Comparison of ENCODE assay signal across 14 mouse cellular contexts in genomic region chr6:28430795-28431537, GRCm38 (mm10). TPM values are rescaled to one million over a fixed set of nuclear protein-coding genes. Genes with fewer than 3 reads are reported as not detected.
A peak's percentile ranks its signal among the peaks of the same experiment; 100 is the strongest.
DNase-seq lines count a peak whose midpoint lies in the region; ATAC-seq and TF ChIP-seq lines count a peak whose summit lies in the region.
"Had no signal": no experiment of that assay in that cellular context is flagged by ENCODE, and none has a peak within 500 bp of the region (broad histone marks: within the 10 kb centered on the region; RNA-seq: fewer than 3 reads in every experiment).

No protein-coding gene starts in this region.

- no peak overlapping the region for H3K27ac ChIP-seq in CH12.LX (ENCODE audit: insufficient read depth, low read depth)
- no peak overlapping the region for H3K27ac ChIP-seq in ES-E14 (ENCODE audit: insufficient read depth, low read depth, low read length, poor library complexity, severe bottlenecking)
- peak overlapping the region; percentile 45 for H3K27ac ChIP-seq in liver, embryonic 12.5 days
- no peak overlapping the region for H3K27ac ChIP-seq in hindbrain, postnatal 0 days
- H3K27ac ChIP-seq: heart, adult 2 months had no signal

- H3K4me2 ChIP-seq in CH12.LX (ENCODE audit: insufficient read depth, low read depth, poor library complexity, severe bottlenecking) = peak overlapping the region; percentile 35; the same call in 1 of the 2 replicates
- peak overlapping the region; percentile 54 for H3K4me2 ChIP-seq in liver, embryonic 12.5 days
- no peak overlapping the region for H3K4me2 ChIP-seq in hindbrain, postnatal 0 days (ENCODE audit: low read depth, low read length)

- TF ChIP-seq RAD21 in CH12.LX (IDR thresholded peaks at IDR 0.05; ENCODE audit: low read depth, low read length) = no peak

- H3K9me3 ChIP-seq in CH12.LX (replicated peaks; ENCODE audit: low read length) (no peaks in the 10 kb centered on the region), ES-E14 (ENCODE audit: control insufficient read depth, insufficient read depth, low read depth, low read length) (no peaks in the 10 kb centered on the region)
- no peaks in the 10 kb centered on the region for H3K9me3 ChIP-seq in liver, embryonic 12.5 days (replicated peaks)
- H3K9me3 ChIP-seq in hindbrain, postnatal 0 days (ENCODE audit: low read length) = no peaks in the 10 kb centered on the region

- peak; percentile 23; the same call in 1 of the 2 replicates for TF ChIP-seq EP300 in CH12.LX (IDR thresholded peaks at IDR 0.05; ENCODE audit: low read length)

- no peaks in the 10 kb centered on the region for H3K27me3 ChIP-seq in CH12.LX (replicated peaks)
- no peaks in the 10 kb centered on the region for H3K27me3 ChIP-seq in liver, embryonic 12.5 days (replicated peaks)
- no peaks in the 10 kb centered on the region for H3K27me3 ChIP-seq in hindbrain, postnatal 0 days (ENCODE audit: insufficient read depth, low read length)

- H3K9ac ChIP-seq in CH12.LX (ENCODE audit: insufficient read depth, low read depth) (no peak overlapping the region), ES-E14 (ENCODE audit: insufficient read depth, low read depth, low read length, poor library complexity, severe bottlenecking) (no peak overlapping the region)
- H3K9ac ChIP-seq in liver, embryonic 12.5 days = peak overlapping the region; percentile 7; the same call in 1 of the 2 replicates
- no peak overlapping the region for H3K9ac ChIP-seq in hindbrain, postnatal 0 days (replicated peaks; ENCODE audit: low read length)

- TF ChIP-seq POLR2A in CH12.LX (IDR thresholded peaks at IDR 0.05; ENCODE audit: low read depth, low read length) = no peak

- H3K4me1 ChIP-seq in CH12.LX (ENCODE audit: control insufficient read depth in 1 of 2, insufficient read depth in 2 of 2) = peaks cover 0 to 7% of the 10 kb centered on the region in 2 experiments; a peak in 2 of 4 replicates
- no peaks in the 10 kb centered on the region for H3K4me1 ChIP-seq in ES-E14 (ENCODE audit: control insufficient read depth in 2 of 2, insufficient read depth in 2 of 2, low read length in 2 of 2, poor library complexity in 1 of 2)
- H3K4me1 ChIP-seq in liver, embryonic 12.5 days = peaks cover 31% of the 10 kb centered on the region
- H3K4me1 ChIP-seq in hindbrain, postnatal 0 days (ENCODE audit: insufficient read depth, low read length) = no peaks in the 10 kb centered on the region

- DNase-seq in CH12.LX (ENCODE audit: extremely low read depth) (no peak), ES-E14 (ENCODE audit: low read depth, low spot score) (no peak)
- peak; percentile 50 for DNase-seq in lung, postnatal 14 days
- DNase-seq in hindbrain, postnatal 0 days (ENCODE audit: low spot score) = no peak
- DNase-seq in ovary, postnatal 36 days (ENCODE audit: low spot score) = no peak
- DNase-seq: heart, adult 2 months; kidney, adult 8-10 months had no signal

- in situ Hi-C loops in CH12.LX (cut with MboI; ENCODE audit: low pct_ligation_motif_present, low pct_unique_long_range_greater_than_20kb, low sequenced_read_pairs) = no loop called here
- in situ Hi-C loops in ES-E14 (cut with MboI; ENCODE audit: low sequenced_read_pairs in 2 of 2, unreplicated experiment in 2 of 2) = no loop called here

- H3K4me3 ChIP-seq in CH12.LX (replicated peaks in 1 of 3; ENCODE audit: low read depth in 2 of 3, low read length in 2 of 3, poor library complexity in 1 of 3) (no peak overlapping the region), ES-E14 (ENCODE audit: insufficient read depth in 1 of 2, low read depth in 1 of 2, low read length in 2 of 2, poor library complexity in 1 of 2, severe bottlenecking in 1 of 2) (no peak overlapping the region)
- peak overlapping the region; percentile 23 for H3K4me3 ChIP-seq in liver, embryonic 12.5 days
- H3K4me3 ChIP-seq in hindbrain, postnatal 0 days (ENCODE audit: low read length) = no peak overlapping the region
- H3K4me3 ChIP-seq: heart, adult 2 months had no signal

- peak; percentile 81 for ATAC-seq in liver, embryonic 12.5 days
- no peak for ATAC-seq in hindbrain, postnatal 0 days
- no peak for ATAC-seq in inflammation-experienced regulatory T-cells, adult 6 months

- dilution Hi-C loops in CH12.LX (cut with MboI; ENCODE audit: extremely low pct_ligation_motif_present, extremely low pct_unique_long_range_greater_than_20kb, low sequenced_read_pairs) = no loop called here

- TF ChIP-seq CTCF in CH12.LX (conservative IDR thresholded peaks at IDR 0.05 in 1 of 2, IDR thresholded peaks at IDR 0.05 in 1 of 2; ENCODE audit: low read depth in 2 of 2, low read length in 2 of 2) = no peak
- no peak for TF ChIP-seq CTCF in hindbrain, postnatal 0 days (IDR thresholded peaks at IDR 0.05; ENCODE audit: low read depth)

- H3K79me2 ChIP-seq in CH12.LX (replicated peaks; ENCODE audit: control insufficient read depth, extremely low read depth, insufficient read depth, poor library complexity, severe bottlenecking) = no peaks in the 10 kb centered on the region

- peaks cover 8 to 23% of the 10 kb centered on the region in 2 experiments for H3K36me3 ChIP-seq in CH12.LX (replicated peaks in 1 of 2; ENCODE audit: control insufficient read depth in 1 of 2, insufficient read depth in 1 of 2, low read length in 1 of 2)
- peaks cover 2% of the 10 kb centered on the region; the same call in 1 of the 2 replicates for H3K36me3 ChIP-seq in ES-E14 (ENCODE audit: control insufficient read depth, insufficient read depth, low read length, poor library complexity, severe bottlenecking)
- H3K36me3 ChIP-seq in liver, embryonic 12.5 days = peaks cover 20% of the 10 kb centered on the region
- H3K36me3 ChIP-seq in hindbrain, postnatal 0 days (ENCODE audit: insufficient read depth, low read length) = peaks cover 10% of the 10 kb centered on the region

- 53% methylated on average over 10 of the region's 10 CpGs for WGBS in liver, embryonic 12.5 days (ENCODE audit: insufficient replicate concordance)
- 83% methylated on average over 10 of the region's 10 CpGs for WGBS in hindbrain, postnatal 0 days

TF ChIP-seq in CH12.LX, 34 proteins besides CTCF, POLR2A, EP300 and RAD21:
- TF ChIP-seq MAFK (IDR thresholded peaks at IDR 0.05; ENCODE audit: insufficient replicate concordance, low read length) = peak; percentile 81
- no peak for TF ChIP-seq ZC3H11A (IDR thresholded peaks at IDR 0.05; ENCODE audit: low read depth, low read length)
- TF ChIP-seq IRF4 (IDR thresholded peaks at IDR 0.05; ENCODE audit: low read depth, low read length) = 0 out of 2 replicates have a peak, but pooled peaks have one; percentile 12

TF ChIP-seq in ES-E14, 5 proteins besides CTCF, POLR2A, EP300 and RAD21 (continues in another document):
- TF ChIP-seq MAFK (IDR thresholded peaks at IDR 0.05; ENCODE audit: insufficient read depth, low read depth, low read length) = peak; percentile 66; the same call in 1 of the 2 replicates
- no peak for TF ChIP-seq ZNF384 (IDR thresholded peaks at IDR 0.05; ENCODE audit: low read depth, low read length)
- no peak for TF ChIP-seq CHD2 (IDR thresholded peaks at IDR 0.05; ENCODE audit: low read depth, low read length)

RNA-seq across cellular contexts. Expression of gene Gcc1, which starts 2.8 kb away (rescaled TPM):
- total RNA-seq in CH12.LX (2012; rRNA removed) (7.4 and 7.8 TPM in 2 replicates), CH12.LX (2014; rRNA removed) (3.0 and 4.4 TPM in 2 replicates), ES-E14 (2012; rRNA removed) (7.9 and 8.7 TPM in 2 replicates)
- 7.2 and 10.8 TPM in 2 replicates for polyA plus RNA-seq in CH12.LX (2012; ENCODE audit: insufficient read length, low read depth)
- polyA plus RNA-seq in liver, embryonic 12.5 days (2016; fragmentation: Nextera tagmentation; extraction: Ambion mirVana) = 5.5 and 6.7 TPM in 2 replicates
- total RNA-seq in hindbrain, postnatal 0 days (2014; rRNA removed) = 15.7 and 20.2 TPM in 2 replicates
- polyA plus RNA-seq in hindbrain, postnatal 0 days (2015; fragmentation: Nextera tagmentation; extraction: Ambion mirVana) = 7.7 and 8.7 TPM in 2 replicates
- 1 to 10 TPM; 5.9 to 8.0 (median 7.9) TPM for polyA plus RNA-seq in inflammation-experienced regulatory T-cells, adult 6 months (2017; shearing (Covaris generic))

RNA-seq across cellular contexts. Expression of gene Fscn3, which starts 3.4 kb away (rescaled TPM):
- total RNA-seq in CH12.LX (2012; rRNA removed) (not detected in 2 replicates), CH12.LX (2014; rRNA removed) (not detected in 2 replicates), ES-E14 (2012; rRNA removed) (0.11 TPM in 1 of 2 replicates, not detected in the other)
- not detected in 2 replicates for polyA plus RNA-seq in CH12.LX (2012; ENCODE audit: insufficient read length, low read depth)
- polyA plus RNA-seq in liver, embryonic 12.5 days (2016; fragmentation: Nextera tagmentation; extraction: Ambion mirVana) = 0.38 and 0.41 TPM in 2 replicates
- total RNA-seq in hindbrain, postnatal 0 days (2014; rRNA removed) = not detected in 2 replicates
- not detected in 2 replicates for polyA plus RNA-seq in hindbrain, postnatal 0 days (2015; fragmentation: Nextera tagmentation; extraction: Ambion mirVana)
- under 1 TPM in 1 of 3 experiments, not detected in 2; 0.25 TPM for polyA plus RNA-seq in inflammation-experienced regulatory T-cells, adult 6 months (2017; shearing (Covaris generic))
- total RNA-seq: heart, adult 2 months; hematopoietic stem cell, adult 5-6 weeks; layer of hippocampus, adult 8-10 months; left cerebral cortex, postnatal 14 days had no signal
- polyA plus RNA-seq: heart, adult 2 months; spleen, adult 2 months had no signal

RNA-seq across cellular contexts. Expression of gene Arf5, which starts 7.6 kb away (rescaled TPM):
- total RNA-seq in CH12.LX (2012; rRNA removed) = 59.6 and 67.3 TPM in 2 replicates
- 77.5 and 99.7 TPM in 2 replicates for total RNA-seq in CH12.LX (2014; rRNA removed)
- 101 and 104 TPM in 2 replicates for polyA plus RNA-seq in CH12.LX (2012; ENCODE audit: insufficient read length, low read depth)
- 70.1 and 81.1 TPM in 2 replicates for total RNA-seq in ES-E14 (2012; rRNA removed)
- polyA plus RNA-seq in liver, embryonic 12.5 days (2016; fragmentation: Nextera tagmentation; extraction: Ambion mirVana) = 370 and 395 TPM in 2 replicates
- total RNA-seq in hindbrain, postnatal 0 days (2014; rRNA removed) = 397 and 402 TPM in 2 replicates
- polyA plus RNA-seq in hindbrain, postnatal 0 days (2015; fragmentation: Nextera tagmentation; extraction: Ambion mirVana) = 458 and 482 TPM in 2 replicates
- polyA plus RNA-seq in inflammation-experienced regulatory T-cells, adult 6 months (2017; shearing (Covaris generic)) = 10 to 100 TPM; 19.8 to 78.8 (median 44.8) TPM

RNA-seq across cellular contexts. Expression of gene Pax4, which starts 18.2 kb away (rescaled TPM):
- not detected in 2 replicates for total RNA-seq in CH12.LX (2012; rRNA removed)
- total RNA-seq in CH12.LX (2014; rRNA removed) = not detected in 2 replicates
- polyA plus RNA-seq in CH12.LX (2012; ENCODE audit: insufficient read length, low read depth) = not detected in 2 replicates
- total RNA-seq in ES-E14 (2012; rRNA removed) = not detected in 2 replicates
- not detected in 2 replicates for polyA plus RNA-seq in liver, embryonic 12.5 days (2016; fragmentation: Nextera tagmentation; extraction: Ambion mirVana)
- total RNA-seq in hindbrain, postnatal 0 days (2014; rRNA removed) = not detected in 2 replicates
- polyA plus RNA-seq in hindbrain, postnatal 0 days (2015; fragmentation: Nextera tagmentation; extraction: Ambion mirVana) = 0.20 and 0.23 TPM in 2 replicates
- polyA plus RNA-seq in inflammation-experienced regulatory T-cells, adult 6 months (2017; shearing (Covaris generic)) = not detected
- total RNA-seq: heart, adult 2 months; hematopoietic stem cell, adult 5-6 weeks; layer of hippocampus, adult 8-10 months; left cerebral cortex, postnatal 14 days had no signal
- polyA plus RNA-seq: frontal cortex, adult 2 months; heart, adult 2 months; spleen, adult 2 months had no signal

RNA-seq across cellular contexts. Expression of gene Zfp800, which starts 33.2 kb away (rescaled TPM):
- total RNA-seq in CH12.LX (2012; rRNA removed) (19.5 and 23.8 TPM in 2 replicates), CH12.LX (2014; rRNA removed) (49.5 and 50.0 TPM in 2 replicates), ES-E14 (2012; rRNA removed) (4.0 and 7.8 TPM in 2 replicates)
- polyA plus RNA-seq in CH12.LX (2012; ENCODE audit: insufficient read length, low read depth) = 15.0 and 19.1 TPM in 2 replicates
- polyA plus RNA-seq in liver, embryonic 12.5 days (2016; fragmentation: Nextera tagmentation; extraction: Ambion mirVana) = 40.5 and 42.0 TPM in 2 replicates
- total RNA-seq in hindbrain, postnatal 0 days (2014; rRNA removed) = 14.5 and 18.4 TPM in 2 replicates
- 21.4 and 21.8 TPM in 2 replicates for polyA plus RNA-seq in hindbrain, postnatal 0 days (2015; fragmentation: Nextera tagmentation; extraction: Ambion mirVana)
- polyA plus RNA-seq in inflammation-experienced regulatory T-cells, adult 6 months (2017; shearing (Covaris generic)) = 10 to 100 TPM; 25.4 to 38.2 (median 29.1) TPM
